Mouse (Mus musculus) layer of hippocampus, postnatal 25 days (tissue): ENCODE measurements at regions not wholly inside any gene's neighbourhood (a gene's known extent, or its start where the extent isn't known, plus 50 kb on each side); places are given as distances from the start of the nearest gene placed in this dataset.

ENCODE experiments used
- DNase-seq, 2 experiments: peaks; one replicate each; pipeline ENCODE4 v3.0.0; 2022; ENCODE audit warnings: mixed read lengths in 2 of 2, low spot score in 1 of 2; ENCODE audit errors: extremely low spot score in 1 of 2

GRCm38 (mm10) chr10:92247449-92247805 is 474.8 kb downstream of the Nedd1 start:
- no peak for DNase-seq

- DNase-seq: no peak
Measured at GRCm38 (mm10) chr10:92246785-92247448, 475.3 kb downstream of the Nedd1 start.

DNA sequence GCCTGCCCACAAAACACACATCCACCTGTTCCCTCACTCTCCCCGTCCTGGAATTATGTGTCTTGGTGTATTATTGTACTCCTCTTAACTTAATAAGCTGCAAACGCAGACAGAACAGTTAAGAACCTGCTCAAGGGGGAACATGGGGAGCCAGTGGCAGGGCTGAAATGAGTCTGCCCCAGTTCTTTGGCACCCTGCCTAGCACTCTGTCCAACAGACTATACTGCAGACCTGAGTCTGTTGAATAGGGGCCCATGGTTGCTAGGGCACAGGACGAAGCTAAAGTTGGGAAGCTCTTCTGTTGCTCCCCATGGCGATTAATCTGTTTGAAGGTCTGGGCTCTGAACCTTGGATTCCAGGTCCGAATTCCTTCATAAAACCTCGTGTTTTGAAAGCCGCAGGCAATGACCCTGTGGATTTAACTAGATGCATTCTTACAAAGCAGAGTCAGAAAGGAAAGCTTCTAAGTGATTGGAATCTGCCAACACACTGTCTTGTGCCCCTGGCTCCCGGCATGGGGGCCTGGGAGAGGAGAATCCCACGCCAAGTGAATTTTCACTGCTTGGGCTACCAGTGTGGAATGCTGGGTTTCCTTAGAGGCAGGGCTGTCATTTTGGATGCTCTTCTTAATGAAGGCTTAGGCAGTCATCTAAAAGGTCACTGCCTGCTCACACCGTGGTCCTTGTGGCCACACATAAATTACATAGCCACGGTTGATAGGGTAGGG is 479.3 kb downstream of the Nedd1 start:
- no peak for DNase-seq

DNA sequence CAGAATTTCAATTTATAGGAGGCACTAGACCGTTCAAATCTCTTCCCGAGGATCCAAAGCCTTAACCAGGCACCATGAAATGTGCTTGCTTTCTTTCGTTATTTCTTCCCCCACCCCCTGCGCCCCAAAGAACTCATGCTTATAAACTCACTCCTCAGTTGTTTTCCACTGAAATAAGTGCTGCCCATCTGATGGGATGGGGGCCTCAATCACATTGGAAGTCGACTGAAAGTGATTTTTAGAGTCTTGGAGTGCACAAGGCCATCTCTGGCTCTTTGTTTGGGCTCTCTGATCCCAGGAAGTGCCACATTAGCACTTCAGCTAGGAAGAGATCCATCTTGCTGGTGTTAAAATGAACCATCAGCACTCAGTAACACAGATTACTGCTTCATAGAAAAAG is 484.3 kb downstream of the Nedd1 start:
- no peak for DNase-seq

DNA sequence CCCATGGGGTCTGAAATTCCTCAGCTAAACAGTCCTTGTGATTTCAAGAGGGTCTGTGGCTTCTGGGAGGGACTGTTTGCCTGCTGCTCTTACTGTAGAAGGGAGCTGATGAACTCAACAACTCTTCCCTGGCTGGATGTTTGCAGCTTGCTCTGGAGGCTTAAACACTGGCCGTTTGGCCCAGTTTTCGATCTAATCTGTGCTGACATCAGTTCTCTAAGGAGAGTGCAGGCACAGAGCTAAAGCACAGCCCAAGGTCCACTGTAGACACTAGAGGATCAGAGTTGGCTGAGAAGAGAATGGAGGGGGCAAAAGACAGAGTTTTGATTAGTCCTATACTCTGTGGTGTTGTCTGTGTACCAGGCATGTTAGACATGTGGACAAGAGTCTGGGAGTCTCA is 490.1 kb downstream of the Nedd1 start:
- DNase-seq: no peak

DNA sequence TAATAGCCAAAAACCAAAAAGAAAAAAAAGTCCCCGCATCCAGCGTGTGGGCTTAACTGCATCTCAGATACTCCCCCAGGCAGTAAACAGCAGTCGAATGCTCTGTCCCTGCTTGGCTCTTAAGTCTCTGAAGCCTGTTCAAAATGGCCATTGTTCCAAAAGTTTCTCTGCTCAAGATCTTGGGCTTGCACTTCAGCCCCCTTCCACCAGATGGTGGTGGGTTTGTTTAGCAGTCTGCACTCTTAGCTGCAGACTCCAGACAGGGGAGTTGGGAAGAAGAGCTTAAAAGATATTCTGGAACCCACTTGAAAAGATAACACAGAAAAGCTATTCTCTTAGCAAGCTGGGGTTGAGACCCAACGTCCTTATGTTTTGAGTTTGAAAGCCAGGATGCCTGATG is 496.4 kb downstream of the Nedd1 start:
- no peak for DNase-seq

DNA sequence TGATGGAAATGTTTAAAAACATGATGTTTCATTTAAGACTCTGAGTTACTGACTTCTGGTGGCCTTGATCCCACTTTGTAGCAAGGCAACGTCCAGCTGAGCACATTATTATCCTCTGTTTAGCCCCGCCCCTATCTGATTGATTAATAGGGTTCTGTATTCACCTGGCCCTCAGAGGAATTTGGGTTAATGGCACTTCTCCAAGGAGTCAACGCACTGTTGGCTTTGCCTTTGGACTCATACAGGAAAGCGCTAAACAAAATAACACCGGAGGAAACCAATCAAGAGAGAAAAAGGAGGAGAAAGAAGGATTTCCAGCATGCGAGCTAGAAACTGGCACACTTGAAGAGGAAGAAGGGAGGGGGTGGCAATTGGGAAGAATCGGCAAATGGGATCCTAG is 497.1 kb downstream of the Nedd1 start:
- no peak for DNase-seq

GRCm38 (mm10) chr10:92219310-92219709 is 502.9 kb downstream of the Nedd1 start:
- DNase-seq: no peak

DNA sequence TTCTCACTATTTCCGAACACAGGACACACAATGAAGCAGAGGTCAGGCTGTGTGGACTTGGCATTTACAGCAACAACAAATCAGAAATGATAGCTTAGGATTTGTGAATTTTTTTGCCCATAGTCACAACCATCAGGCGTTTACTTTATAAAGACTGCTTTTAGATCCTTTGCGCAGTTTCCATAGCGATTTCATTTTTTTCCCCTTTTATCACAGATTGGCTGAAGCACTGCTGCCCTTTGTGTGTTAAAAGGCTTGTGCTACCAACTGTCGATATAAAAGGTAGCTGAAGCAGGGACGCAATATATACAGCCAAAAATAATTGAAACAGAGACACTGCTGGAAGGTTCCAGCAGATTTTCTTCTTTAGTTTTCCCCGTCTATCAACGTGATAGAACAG is 551.4 kb downstream of the Nedd1 start:
- no peak for DNase-seq

DNA sequence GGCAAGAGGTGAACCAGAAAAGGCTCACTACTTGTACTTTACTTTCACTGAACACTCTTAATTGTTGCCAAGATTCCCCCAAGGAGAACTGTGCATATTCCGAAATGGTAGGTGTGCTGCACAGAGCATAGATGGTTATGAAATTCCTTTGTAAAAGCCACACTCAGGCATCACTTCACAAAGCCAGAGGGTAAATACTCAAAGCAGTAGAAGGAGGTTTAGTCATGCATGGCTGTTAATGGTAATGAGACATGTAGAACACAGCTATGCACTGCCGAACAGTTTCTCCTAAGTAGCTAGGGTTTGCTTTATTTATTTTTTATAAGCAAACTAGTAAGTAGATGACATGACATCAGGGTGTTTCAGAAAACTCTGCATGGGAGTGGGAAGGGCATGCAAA is 556.2 kb downstream of the Nedd1 start:
- DNase-seq: no peak

GRCm38 (mm10) chr10:92164991-92165390 is 557.2 kb downstream of the Nedd1 start:
- no peak for DNase-seq

- DNase-seq: no peak
Measured at GRCm38 (mm10) chr10:92164648-92164960, 557.6 kb downstream of the Nedd1 start.

GRCm38 (mm10) chr10:92163851-92164647 is 558.2 kb downstream of the Nedd1 start:
- DNase-seq: no peak

- no peak for DNase-seq
Measured at GRCm38 (mm10) chr10:92163071-92163504, 559.1 kb downstream of the Nedd1 start.

GRCm38 (mm10) chr10:92162473-92163011 is 559.7 kb downstream of the Nedd1 start:
- peak; percentile 8 to 30 for DNase-seq

DNA sequence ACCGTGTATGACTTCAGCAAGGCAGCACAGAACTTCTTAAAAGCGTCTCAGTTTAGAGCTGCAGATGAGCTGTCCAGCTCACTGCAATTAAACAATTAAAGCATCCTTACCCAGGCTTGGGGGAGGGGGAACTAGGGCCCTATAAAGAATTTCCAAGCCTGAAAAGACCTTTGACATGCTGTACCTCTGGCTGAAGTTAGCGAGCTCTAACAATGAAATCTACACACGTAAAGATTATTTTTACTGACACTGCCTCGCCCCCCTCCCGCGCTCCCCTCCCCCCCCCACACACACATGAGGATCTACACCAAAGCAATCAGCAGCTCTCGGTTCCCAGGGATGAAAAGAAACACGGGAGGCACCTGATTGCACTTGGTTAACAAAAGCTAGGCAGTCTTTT is 560.7 kb downstream of the Nedd1 start:
- no peak for DNase-seq

DNA sequence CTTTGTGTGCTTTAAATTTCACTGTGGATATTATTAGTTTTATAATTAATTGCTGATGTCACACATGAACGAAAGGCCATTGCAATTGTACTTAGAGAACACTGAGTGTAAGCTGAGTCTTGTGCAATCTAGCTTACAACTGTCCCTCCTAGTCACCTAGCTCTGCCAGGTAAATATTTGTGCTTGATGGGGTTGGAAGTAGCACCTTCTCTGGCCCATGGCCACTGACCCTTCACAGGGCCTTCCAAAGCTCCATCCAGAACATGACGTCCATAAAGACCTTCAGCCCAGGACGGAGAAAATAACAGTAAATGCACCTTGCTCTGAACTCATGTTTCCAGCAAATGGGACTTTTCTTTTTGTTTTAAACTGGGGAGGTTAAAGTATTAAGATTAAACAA is 576.0 kb downstream of the Nedd1 start:
- no peak for DNase-seq

GRCm38 (mm10) chr10:92135521-92135920 is 586.7 kb downstream of the Nedd1 start:
- DNase-seq: no peak

DNA sequence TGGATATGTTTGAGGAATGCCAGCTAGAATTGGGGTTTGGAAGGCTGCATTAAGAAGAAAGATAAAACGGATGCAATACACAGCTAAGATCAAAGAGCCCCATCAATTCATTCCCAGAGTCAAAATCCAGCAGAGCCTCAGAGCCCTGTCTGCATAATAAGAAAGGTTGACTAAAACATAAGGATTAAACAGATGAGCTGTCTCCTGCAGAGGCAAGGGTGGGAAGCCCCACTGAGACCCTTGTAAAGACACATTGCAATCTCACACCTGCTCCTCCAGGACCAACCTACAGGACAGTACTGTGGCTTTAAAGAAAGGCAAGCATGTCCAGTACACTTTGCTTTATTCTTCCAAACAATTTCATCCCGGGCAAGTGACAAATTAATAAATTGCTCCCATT is 609.4 kb downstream of the Nedd1 start:
- DNase-seq: no peak

GRCm38 (mm10) chr10:92106331-92106730 is 615.9 kb downstream of the Nedd1 start:
- no peak for DNase-seq

DNA sequence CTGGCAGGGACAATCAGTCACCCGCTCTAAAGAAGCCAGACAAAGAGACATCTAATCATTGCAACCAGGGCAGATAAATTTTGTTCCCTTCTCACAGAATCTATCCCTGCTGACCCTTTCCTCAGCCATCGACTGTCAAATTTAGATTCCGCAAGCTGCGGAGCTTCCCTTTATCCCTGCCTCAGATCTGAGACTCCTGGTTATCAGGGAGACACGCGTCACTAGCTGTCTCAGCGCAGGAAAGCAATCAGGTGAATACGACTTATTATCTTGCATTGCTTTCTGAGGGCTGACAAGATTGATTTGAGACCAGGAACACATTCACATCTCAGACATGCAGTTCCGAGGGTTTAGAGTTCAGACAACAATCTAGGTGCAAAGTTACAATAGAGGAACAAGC is 618.3 kb downstream of the Nedd1 start:
- no peak for DNase-seq
